Mouse (Mus musculus): Measurements from ENCODE around the gene Gpr162.
"Not testable (repeated sequence)": the region's sequence is repeated elsewhere in the genome, so short reads cannot be mapped to it uniquely, and the experiment has no call there.

The Gpr162 gene

DNA sequence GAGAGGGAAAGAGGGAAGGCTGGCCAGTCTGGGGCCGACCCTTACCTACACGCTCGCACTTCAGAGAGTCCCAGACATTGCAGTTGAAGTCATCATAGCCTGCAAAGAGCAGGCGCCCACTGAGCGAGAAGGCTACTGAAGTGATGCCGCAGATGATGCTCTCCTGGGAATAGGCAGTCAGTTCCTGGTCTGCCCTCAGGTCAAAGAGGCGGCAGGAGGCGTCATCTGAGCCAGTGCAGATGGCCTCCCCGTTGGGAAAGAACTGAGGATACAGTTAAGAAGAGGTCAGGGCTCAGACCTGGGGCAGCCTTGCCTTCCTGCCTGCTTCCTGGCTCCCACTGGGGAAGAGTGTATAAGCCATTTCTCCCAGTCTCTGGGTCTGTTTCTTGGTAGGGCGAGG, 28.3 kb downstream of the Gpr162 start:
- no peak for DNase-seq

DNA sequence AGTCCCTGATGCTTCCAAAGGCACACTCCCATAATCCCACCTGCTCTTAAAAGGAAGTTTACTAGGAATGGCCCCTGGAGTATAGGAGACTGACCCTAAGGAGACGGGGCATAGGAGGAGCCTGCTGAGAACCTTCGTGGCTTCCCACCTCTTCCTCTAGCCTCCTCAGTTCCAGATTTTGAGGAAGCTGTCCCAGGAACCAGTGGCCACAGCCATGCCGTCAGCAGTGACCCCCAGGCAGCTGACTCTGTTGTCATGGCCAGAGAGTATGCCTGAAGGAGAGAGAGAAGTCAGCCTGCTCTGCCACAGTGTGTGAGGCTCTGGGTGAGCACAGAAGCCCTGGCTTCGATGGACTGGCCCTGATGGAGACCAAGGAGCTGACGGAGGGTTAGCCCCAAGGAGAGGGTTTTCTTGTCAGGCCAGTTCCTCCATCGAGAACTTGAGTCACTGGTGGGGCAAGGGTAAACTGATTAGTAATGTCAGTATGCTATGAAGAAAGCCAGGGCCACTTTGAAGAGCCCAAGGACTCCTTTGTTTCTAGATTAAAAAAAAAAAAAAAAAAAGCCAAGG, 29.2 kb downstream of the Gpr162 start:
- DNase-seq: no peak

DNA sequence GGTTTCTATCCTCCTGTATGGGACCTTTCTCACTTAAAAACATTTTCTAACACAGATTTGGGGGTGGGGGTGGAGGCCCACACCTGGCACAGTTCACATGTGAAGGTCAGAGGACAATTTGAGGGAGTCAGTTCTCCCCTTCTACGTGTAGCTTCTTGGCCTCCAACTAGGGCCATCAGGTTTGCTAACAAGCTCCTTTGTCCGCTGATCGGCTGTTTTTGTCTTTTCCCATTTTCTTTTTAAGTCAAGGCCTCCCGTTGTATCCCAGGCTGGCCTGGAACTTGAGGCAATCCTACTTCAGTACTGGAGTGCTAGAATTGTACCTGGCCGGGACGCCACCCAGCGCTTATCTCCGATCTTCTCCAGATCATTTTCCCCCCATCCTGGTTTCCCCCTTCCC, 32.1 kb downstream of the Gpr162 start:
- no peak for DNase-seq

DNA sequence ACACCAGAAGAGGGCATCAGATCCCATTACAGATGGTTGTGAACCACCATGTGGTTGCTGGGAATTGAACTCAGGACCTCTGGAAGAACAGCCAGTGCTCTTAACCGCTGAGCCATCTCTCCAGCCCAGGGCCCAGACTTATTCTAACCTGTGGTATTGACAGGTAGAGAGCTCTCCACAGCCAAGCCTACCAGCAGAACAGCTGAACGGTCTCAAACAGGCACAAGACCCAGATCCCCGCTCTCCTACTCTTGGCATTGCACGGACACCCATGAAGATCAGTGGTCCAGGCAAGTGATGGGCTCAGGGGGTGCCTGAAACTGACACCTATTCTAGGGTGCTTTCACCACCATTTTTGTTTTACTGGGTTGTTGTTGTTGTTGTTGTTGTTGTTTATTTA, 32.6 kb downstream of the Gpr162 start:
- not testable (repeated sequence) for DNase-seq

DNA sequence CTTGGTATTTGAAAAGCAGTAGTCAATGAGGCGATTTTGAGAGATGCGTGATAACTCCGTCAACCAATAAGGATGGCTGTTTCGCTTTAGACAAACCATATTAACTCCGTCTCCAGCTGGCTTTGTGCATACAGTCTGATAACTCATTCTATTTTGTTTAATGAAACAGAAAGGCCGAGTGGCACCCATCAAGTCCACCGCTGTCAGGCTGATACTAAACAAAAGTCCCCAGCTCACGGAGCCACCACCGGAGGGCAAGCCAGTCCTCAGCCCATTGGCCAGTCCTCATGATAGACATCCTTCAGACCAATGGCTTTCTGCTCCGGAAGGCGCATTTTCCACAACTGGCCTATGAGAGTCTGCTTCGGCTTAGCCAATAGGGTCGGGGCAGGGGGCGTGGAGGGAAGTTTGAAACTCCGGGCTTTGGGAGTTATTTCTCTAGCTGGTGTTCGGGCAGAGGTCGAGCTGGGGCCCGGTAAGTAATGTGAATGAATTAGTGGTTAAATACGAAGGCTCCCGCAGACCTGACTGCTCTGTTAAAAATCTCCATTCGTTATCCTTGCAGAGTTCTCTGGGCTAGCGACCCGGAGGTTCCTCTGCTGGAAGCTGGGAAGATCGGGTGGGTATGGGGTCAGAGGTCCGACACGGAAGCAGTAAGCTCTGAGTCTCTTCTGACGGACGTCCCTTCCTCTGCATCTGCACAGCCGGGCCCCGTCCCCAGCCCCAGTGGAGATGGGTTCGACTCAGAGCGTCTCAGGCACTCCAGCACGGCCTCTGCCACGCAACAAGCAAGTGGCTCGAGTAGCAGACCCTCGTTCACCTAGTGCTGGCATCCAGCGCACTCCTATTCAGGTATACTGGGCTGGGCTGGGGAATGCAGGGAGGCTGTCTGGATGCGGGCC, 33.7 kb downstream of the Gpr162 start:
- peak; percentile 90 for DNase-seq

DNA sequence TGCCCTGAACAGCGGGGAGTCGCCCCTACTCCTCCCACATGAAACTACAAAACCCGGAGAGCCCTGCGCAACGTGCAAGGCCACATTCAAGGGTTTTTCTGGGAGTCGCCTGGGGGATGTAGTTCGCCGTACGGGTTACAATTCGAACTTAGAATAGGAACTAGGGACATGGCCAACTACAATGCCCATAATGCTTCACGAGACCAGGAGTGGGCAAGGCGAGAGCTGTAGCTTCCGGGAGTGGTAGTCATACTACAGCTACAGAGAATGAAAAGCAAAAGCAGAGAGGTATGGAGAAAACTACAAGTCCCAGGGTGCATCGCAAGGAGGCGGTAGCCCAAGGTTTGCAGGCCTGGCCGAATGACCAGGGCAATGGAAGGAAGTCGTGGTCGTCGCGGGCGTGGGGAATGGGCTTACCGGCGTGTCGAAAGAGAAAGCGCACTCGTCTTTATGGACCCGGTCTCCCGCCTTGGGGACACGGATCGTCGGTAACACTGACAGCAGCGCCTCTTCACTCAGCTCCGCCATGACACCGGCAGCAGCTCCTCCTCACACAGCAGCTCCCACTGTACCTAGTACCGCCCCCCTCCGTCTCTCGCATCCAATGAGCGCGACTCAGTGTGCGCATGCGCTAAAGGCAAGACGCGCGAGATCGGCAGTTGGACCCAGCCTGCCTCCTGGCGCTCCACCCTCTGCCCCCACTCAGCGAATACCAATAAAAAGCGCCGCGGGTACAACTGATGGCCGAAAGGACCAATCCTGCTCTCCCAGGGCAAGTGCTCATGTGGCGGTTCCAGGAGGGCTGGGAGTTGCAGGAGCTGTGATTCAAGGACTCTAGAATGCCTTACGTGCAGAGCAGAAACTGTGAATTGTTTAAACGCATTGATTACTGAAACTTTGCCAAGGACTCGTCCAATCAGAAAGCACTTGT, 34.6 kb downstream of the Gpr162 start, which contains the start of the genes Usp5 and Cdca3:
Gene Usp5, minus strand, starts transcription at position 617 of the 931 bp plus-strand sequence.
Gene Cdca3, plus strand, starts transcription at position 680 of the 931 bp plus-strand sequence.
- peak; percentile 96 for DNase-seq

GRCm38 (mm10) chr6:124828101-124828592, 35.6 kb downstream of the Gpr162 start:
- peak; percentile 49 for DNase-seq

DNA sequence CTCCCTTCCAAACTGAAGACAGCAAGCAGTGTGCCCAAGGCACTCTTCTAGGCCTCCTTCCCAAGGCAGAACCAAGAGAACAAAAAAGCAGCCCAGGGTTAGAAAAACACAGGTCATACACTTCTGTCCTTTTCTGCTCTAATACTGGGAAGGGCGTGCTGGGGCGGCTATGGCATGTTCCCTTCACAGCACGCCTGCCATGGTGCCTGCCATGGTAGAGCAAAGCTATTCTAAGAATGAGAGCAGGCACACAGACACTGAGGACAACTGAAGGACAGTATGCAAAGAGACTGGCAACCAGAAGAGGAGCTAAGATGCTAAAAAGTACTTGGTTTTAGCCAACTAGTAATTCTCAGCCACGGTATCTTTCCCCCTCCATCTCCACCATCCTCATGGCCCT, 41.7 kb downstream of the Gpr162 start:
- DNase-seq: no peak

DNA sequence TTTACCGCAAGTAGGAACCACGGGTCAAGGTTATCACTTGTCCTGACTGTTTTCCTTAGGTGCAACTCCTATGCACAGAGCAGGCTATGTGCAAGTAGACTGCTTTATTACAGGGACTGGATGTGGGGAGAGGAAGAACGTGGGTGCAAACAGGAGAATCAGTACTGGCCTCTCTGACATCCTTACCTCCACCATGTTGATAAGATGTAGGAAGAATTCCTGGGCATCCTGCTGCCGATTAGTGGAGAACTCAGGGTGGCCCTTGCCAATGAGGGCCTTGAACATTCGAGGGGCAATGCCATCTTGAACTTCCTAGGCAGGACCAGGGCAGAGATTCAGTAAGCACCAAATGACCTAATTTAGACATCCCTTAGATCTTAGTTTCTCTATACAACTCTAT, 42.9 kb downstream of the Gpr162 start:
- DNase-seq: no peak

- no peak for DNase-seq
These were observed 45.8 kb downstream of the Gpr162 start for GRCm38 (mm10) chr6:124817971-124818370.

- no peak for DNase-seq
These were observed 46.2 kb downstream of the Gpr162 start for GRCm38 (mm10) chr6:124817563-124817962.

DNA sequence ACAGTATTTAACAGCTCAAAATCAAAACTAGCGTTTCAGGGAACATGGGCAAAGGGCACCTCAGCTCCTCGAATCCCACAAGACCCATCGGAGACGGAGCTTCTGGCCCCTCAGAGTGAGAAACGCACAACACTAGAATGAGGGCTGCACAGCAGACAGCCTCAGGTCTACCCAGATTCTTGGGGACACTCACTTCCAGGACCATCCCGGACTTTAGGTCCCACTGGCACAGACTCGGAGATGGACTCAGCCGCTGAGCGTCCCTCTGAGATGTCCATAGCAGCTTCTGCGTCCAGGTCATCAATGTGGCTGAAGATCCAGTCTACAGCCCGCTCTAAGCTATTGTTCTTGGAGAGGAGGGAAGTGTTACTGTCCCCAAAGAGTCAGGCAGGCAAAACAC, 46.7 kb downstream of the Gpr162 start:
- no peak for DNase-seq

- DNase-seq: no peak
These were observed 47.2 kb downstream of the Gpr162 start for GRCm38 (mm10) chr6:124816611-124817010.

DNA sequence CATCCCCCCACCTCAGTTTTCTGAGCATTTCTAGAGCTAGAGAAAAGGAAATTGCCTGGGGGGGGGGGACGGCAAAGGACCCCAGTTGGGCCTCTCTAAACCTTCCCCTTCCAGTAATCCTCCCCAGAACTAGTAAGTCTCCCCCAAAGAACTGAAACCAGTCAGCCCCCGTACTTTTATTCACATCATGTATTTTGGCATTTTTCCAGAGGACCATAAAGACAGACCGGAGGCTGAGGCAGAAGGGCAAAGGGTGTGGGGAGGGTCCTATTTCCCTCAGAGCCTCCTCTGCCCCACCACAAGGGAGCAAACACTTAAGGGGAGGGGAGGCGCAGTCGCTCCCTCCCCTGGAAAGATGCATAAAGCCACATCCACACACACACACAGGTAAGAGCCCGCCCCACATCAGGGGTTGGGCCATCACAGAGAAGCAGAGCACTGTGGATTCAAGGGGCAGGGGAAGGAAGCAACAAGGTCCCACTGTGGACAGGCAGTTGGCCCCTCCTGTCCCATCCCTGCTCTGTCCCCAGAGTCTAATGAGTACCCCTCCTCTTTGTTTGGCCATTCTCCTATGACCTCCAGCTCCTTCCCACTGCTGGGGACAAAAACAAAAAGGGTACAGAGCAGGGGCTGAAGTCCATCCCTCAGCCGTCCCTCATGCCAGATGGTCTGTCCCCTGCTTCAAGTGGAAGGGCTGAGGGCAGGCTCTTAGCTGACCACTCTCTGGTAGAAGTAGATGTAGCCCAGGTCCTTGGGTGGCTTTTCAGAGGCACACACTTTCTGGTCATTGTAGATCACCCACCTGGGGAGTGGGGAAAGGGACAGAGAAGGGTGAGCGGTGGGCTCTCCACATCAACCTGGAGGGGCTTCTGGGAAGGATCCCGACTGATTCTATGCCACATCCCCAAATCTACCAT, 48.7 kb downstream of the Gpr162 start:
- DNase-seq: no peak

- no peak for DNase-seq
These were observed 49.3 kb downstream of the Gpr162 start for GRCm38 (mm10) chr6:124814448-124814847.

GRCm38 (mm10) chr6:124813933-124814332, 49.9 kb downstream of the Gpr162 start, which contains the start of gene Tpi1:
Tpi1 (minus strand) TSS chr6:124814296.
- peak; percentile 85 for DNase-seq

DNA sequence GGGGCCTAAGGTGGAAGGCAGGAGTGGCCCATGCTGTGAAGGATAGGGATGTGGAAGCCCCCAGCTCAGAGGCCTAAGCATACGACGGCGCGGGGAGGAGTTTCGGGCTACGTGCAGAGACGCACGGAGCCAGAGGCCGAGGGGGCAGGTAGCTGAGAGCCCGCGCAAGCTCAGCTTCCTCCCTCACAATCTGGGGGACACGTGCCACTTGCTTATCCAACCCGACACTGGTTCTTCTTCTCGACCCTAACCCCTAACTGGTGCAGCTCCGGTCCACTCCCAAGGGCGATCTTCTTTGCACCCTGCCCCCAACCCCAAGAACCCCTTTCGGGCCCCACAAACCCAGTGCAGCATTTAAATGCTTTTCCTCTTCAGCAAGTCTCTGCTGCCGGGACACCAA, 50.3 kb downstream of the Gpr162 start:
- DNase-seq: peak; percentile 82

- DNase-seq: peak; percentile 33
These were observed 50.9 kb downstream of the Gpr162 start for GRCm38 (mm10) chr6:124812848-124813247.

- peak; percentile 33 for DNase-seq
These were observed 51.9 kb downstream of the Gpr162 start for GRCm38 (mm10) chr6:124811701-124812560.

GRCm38 (mm10) chr6:124811403-124811665, 52.4 kb downstream of the Gpr162 start:
- DNase-seq: no peak
